Mouse (Mus musculus) hindbrain, postnatal 0 days (tissue): ENCODE results near the gene Mettl23. TPM values are rescaled to one million over a fixed set of nuclear protein-coding genes. Genes with fewer than 3 reads are reported as not detected.

Experiments
- ATAC-seq: fragments of 200-750 bp; cut with Nextera tagmentation; 2 replicates; pipeline ENCODE4 v1.8.0; 2017; ENCODE audit warnings: mild to moderate bottlenecking, moderate TSS enrichment, moderate library complexity
- DNase-seq: peaks from one replicate; pipeline ENCODE4 v3.0.0-alpha.2; 2015; ENCODE audit warnings: low spot score
- H3K27ac ChIP-seq: fragments of 300-500 bp; sonication (generic); 2 replicates; pipeline ENCODE4 v1.5.1; 2014; ENCODE audit warnings: mild to moderate bottlenecking
- H3K27me3 ChIP-seq: fragments of 300-500 bp; sonication (generic); 2 replicates; pipeline ENCODE4 v1.6.1; 2014; ENCODE audit warnings: low read length, mixed read lengths; ENCODE audit not compliant: insufficient read depth
- H3K36me3 ChIP-seq: fragments of 300-500 bp; sonication (generic); 2 replicates; pipeline ENCODE4 v1.6.1; 2014; ENCODE audit warnings: low read length, mixed read lengths; ENCODE audit not compliant: insufficient read depth
- H3K4me1 ChIP-seq: fragments of 300-500 bp; sonication (generic); 2 replicates; pipeline ENCODE4 v1.6.1; 2014; ENCODE audit warnings: antibody characterized with exemption, low read length, mixed read lengths; ENCODE audit not compliant: insufficient read depth
- H3K4me2 ChIP-seq: fragments of 300-500 bp; sonication (generic); 2 replicates; pipeline ENCODE4 v1.6.1; 2014; ENCODE audit warnings: low read depth, mild to moderate bottlenecking, low read length, moderate library complexity, mixed read lengths
- H3K4me3 ChIP-seq: fragments of 300-500 bp; sonication (generic); 2 replicates; pipeline ENCODE4 v1.5.1; 2014; ENCODE audit warnings: low read length
- H3K9ac ChIP-seq: fragments of 300-500 bp; sonication (generic); replicated peaks from 2 replicates; pipeline ENCODE4 v1.6.1; 2014; ENCODE audit warnings: mild to moderate bottlenecking, low read length, moderate library complexity, mixed read lengths
- H3K9me3 ChIP-seq: fragments of 300-500 bp; sonication (generic); 2 replicates; pipeline ENCODE4 v1.6.1; 2016; ENCODE audit warnings: low read length, mixed read lengths
- CTCF ChIP-seq: IDR thresholded peaks from 2 replicates; pipeline ENCODE4 v1.5.1; 2016; ENCODE audit warnings: antibody characterized with exemption, control low read depth, low read depth
- WGBS: fragments of 180-500 bp; shearing (Covaris S2); extraction: QIAGEN DNeasy Blood & Tissue Kit; methylation state at CpG from one replicate; pipeline ENCODE4 v1.1.7; 2014; 5-methylcytosine and 5-hydroxymethylcytosine counted together
- polyA plus RNA-seq: library from polyadenylated mRNA; unstranded; fragments of >200 nt; fragmentation: Nextera tagmentation; extraction: Ambion mirVana; gene quantifications from 2 replicates; pipeline ENCODE4 v1.2.1, GENCODE M21; 2015
- total RNA-seq: library from RNA; depleted of rRNA; stranded (reverse); fragments of >200 nt; gene quantifications from 2 replicates; pipeline ENCODE4 v1.2.3, GENCODE M21; 2014

The Mettl23 gene
- total and polyA plus RNA-seq, 2 experiments from 2014 or later: 30.1 to 54.4 TPM

- no peak for TF ChIP-seq CTCF
- H3K9me3 ChIP-seq: no peaks in the 10 kb centered on the region
- H3K4me2 ChIP-seq: no peak overlapping the region
- DNase-seq (no peak), ATAC-seq (no peak)
- H3K9ac ChIP-seq: 0 out of 2 replicates have a peak overlapping the region, but pooled peaks have one; percentile 3
- no peaks in the 10 kb centered on the region for H3K27me3 ChIP-seq
- WGBS: 73% methylated on average over 3 of the region's 3 CpGs
- no peak overlapping the region for H3K4me3 ChIP-seq
- H3K4me1 ChIP-seq: peaks cover 25% of the 10 kb centered on the region
- no peaks in the 10 kb centered on the region for H3K36me3 ChIP-seq
- peak overlapping the region; percentile 49 for H3K27ac ChIP-seq
Measured at GRCm38 (mm10) chr11:116807526-116807925, 35.6 kb upstream of the Mettl23 start.

GRCm38 (mm10) chr11:116807938-116808606, 35.0 kb upstream of the Mettl23 start:
- H3K36me3 ChIP-seq: no peaks in the 10 kb centered on the region
- H3K9me3 ChIP-seq: no peaks in the 10 kb centered on the region
- no peak overlapping the region for H3K4me3 ChIP-seq
- peaks cover 30% of the 10 kb centered on the region for H3K4me1 ChIP-seq
- H3K4me2 ChIP-seq: no peak overlapping the region
- no peaks in the 10 kb centered on the region for H3K27me3 ChIP-seq
- 0 out of 2 replicates have a peak overlapping the region, but pooled peaks have one; percentile 3 for H3K9ac ChIP-seq
- H3K27ac ChIP-seq: peak overlapping the region; percentile 54
- WGBS: 17% methylated on average over 7 of the region's 7 CpGs
- ATAC-seq: no peak
- DNase-seq: peak; percentile 93
- TF ChIP-seq CTCF: peak; percentile 94

GRCm38 (mm10) chr11:116808811-116809395, 34.2 kb upstream of the Mettl23 start:
- H3K9me3 ChIP-seq: no peaks in the 10 kb centered on the region
- TF ChIP-seq CTCF: no peak
- H3K4me3 ChIP-seq: no peak overlapping the region
- H3K9ac ChIP-seq: no peak overlapping the region
- H3K4me1 ChIP-seq: peaks cover 38% of the 10 kb centered on the region
- no peaks in the 10 kb centered on the region for H3K36me3 ChIP-seq
- no peak overlapping the region for H3K4me2 ChIP-seq
- 67% methylated on average over 11 of the region's 11 CpGs for WGBS
- 0 out of 2 replicates have a peak overlapping the region, but pooled peaks have one; percentile 54 for H3K27ac ChIP-seq
- DNase-seq: no peak
- no peak for ATAC-seq
- no peaks in the 10 kb centered on the region for H3K27me3 ChIP-seq

- Histone ChIP-seq H3K4me3 (no peak overlapping the region), H3K9me3 (no peaks in the 10 kb centered on the region), H3K4me1 (peaks cover 45% of the 10 kb centered on the region), H3K36me3 (no peaks in the 10 kb centered on the region), H3K4me2 (no peak overlapping the region), H3K27ac (no peak overlapping the region), H3K9ac (no peak overlapping the region), H3K27me3 (no peaks in the 10 kb centered on the region)
- 62% methylated on average over 8 of the region's 8 CpGs for WGBS
- TF ChIP-seq CTCF: no peak
- ATAC-seq: no peak
- no peak for DNase-seq
Measured at GRCm38 (mm10) chr11:116809520-116809919, 33.6 kb upstream of the Mettl23 start.

GRCm38 (mm10) chr11:116810528-116810927, 32.5 kb upstream of the Mettl23 start:
- 36% methylated on average over 11 of the region's 11 CpGs for WGBS
- Histone ChIP-seq H3K4me1 (peaks cover 50% of the 10 kb centered on the region), H3K36me3 (no peaks in the 10 kb centered on the region), H3K27ac (peak overlapping the region; percentile 95), H3K9ac (peak overlapping the region; percentile 50; the same call in 1 of the 2 replicates), H3K27me3 (no peaks in the 10 kb centered on the region), H3K4me3 (no peak overlapping the region), H3K4me2 (peak overlapping the region; percentile 54), H3K9me3 (no peaks in the 10 kb centered on the region)
- DNase-seq (peak; percentile 74), ATAC-seq (0 out of 2 replicates have a peak, but pooled peaks have one; percentile 19)
- no peak for TF ChIP-seq CTCF

- peak overlapping the region; percentile 54 for H3K4me2 ChIP-seq
- peak overlapping the region; percentile 95 for H3K27ac ChIP-seq
- H3K9me3 ChIP-seq: no peaks in the 10 kb centered on the region
- TF ChIP-seq CTCF: peak; percentile 47
- 3% methylated on average over 32 of the region's 32 CpGs for WGBS
- no peaks in the 10 kb centered on the region for H3K27me3 ChIP-seq
- peak overlapping the region; percentile 23; the same call in 1 of the 2 replicates for H3K4me3 ChIP-seq
- H3K4me1 ChIP-seq: peaks cover 50% of the 10 kb centered on the region
- DNase-seq (peak; percentile 96), ATAC-seq (peak; percentile 95)
- no peaks in the 10 kb centered on the region for H3K36me3 ChIP-seq
- peak overlapping the region; percentile 50 for H3K9ac ChIP-seq
Measured at GRCm38 (mm10) chr11:116810983-116811901, 31.8 kb upstream of the Mettl23 start.
